Mouse (Mus musculus) gastrocnemius, postnatal 4 days (tissue): Measurements from ENCODE around the gene Mief2. TPM values are rescaled to one million over a fixed set of nuclear protein-coding genes. Genes with fewer than 3 reads are reported as not detected.

Experiments
- DNase-seq, 2 experiments: peaks; one replicate each; pipeline ENCODE4 v3.0.0; 2021 to 2022; ENCODE audit warnings: low spot score in 2 of 2, mixed read lengths in 2 of 2
- total RNA-seq, 2 experiments: library from RNA; stranded (reverse); gene quantifications; 2 replicates each; pipeline ENCODE4 v1.2.3; 2021

The Mief2 gene
- total RNA-seq, 2 experiments from 2014 or later: 70.6 to 76.5 TPM

DNA sequence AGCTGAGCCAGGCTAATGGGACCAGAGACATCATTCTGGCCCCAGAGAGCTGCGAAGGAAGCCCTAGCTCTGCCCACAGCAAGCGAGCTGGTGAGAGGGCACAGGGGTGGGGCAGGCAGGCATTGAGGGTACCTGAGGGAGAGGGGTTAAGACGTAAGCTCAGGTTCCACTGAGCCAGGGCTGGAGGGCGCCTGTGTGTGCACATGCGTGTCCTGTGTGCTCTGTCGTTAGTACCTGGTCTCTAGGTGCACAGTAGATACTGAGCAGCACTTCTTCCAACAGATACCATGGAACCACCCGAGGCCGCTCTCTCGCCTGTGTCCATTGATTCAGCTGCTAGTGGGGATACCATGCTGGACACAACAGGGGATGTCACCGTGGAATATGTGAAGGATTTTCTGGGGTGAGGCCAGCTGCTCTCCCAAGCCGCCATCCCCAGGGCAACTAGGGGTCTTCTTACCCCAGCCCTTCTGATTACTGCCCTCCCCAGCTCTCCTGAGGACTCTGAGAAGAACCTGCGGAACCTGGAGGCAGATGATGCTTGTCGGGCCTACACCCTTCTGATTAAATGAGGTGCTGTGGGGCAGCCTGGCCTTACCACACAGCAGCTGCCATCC, 15.5 kb upstream of the Mief2 start:
- no peak for DNase-seq

DNA sequence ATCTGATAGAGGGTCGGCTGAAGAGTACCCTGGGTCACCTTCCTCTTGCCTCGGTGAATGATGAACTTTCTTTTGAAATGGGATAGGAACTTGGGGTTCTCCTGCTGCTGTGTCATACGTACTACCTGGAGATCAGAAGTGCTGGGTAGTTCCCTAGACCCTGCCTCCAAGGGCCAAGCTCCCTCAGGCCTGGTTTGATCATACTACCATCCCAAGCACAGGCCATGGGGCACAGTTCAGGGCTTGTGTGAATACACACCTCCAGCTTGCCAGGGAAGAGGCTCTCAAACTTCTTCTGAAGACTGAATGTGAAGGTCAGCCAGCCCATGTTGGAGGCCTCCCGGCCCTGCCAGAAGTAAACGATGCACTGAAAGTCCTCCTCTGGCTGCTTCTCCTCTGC, 12.4 kb upstream of the Mief2 start:
- no peak for DNase-seq

DNA sequence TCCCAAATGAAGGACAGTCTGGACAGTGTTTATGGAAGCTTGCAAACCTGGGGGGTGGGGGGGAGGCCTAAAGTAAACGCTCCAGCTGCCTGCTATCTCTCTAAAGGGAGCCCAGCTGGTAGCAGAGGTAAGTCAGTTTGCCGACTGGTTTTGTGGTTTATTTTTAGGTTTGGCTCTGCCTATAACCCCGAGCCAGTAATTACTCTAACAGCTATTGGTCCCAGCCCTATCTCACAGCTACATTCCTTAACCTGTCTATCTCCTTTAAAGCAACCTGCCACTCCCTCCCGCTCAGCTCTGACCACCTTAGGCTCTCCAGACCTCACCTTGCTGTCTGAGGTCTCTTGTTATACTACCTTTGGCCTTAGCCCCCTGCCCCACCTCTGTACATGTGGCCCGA, 8.9 kb upstream of the Mief2 start:
- no peak for DNase-seq

DNA sequence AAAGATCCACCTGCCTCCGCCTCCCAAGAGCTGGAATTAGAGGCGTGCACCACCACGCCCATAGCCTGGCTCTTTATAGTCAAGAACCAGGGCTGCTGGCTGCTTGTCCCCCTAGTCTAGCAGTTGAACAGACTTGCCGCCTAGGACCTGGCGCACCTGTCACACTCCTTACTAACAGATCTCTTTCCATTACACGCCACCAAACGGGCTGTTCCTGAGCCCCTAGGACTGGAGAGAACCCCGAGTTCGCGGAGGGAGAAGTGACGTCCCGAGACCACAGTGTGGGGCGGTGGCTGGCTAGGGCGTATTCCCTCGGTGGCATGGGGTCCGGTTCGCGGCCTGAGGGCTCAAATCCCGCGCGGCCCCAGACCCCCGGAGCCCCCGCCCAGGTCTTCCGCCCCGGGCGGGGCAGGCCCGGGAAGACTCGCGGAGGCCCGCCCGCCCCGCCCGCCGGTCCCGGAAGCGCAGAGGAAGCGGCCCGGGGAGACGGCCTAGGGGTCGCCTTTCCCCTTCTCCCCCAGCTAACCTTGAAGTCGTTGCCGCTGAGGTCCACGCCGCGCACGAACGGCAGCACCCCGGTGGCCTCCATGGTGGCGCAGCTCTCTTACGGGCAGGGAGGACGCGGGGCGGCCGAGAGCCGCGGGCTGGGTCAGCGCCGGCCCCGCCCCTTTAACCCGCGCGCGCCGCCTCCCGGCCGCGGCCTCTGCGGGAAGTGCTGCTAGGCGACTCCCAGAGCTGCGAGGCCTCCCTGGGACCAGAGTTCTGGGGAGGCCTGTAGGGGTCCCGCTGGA, 1.4 kb upstream of the Mief2 start, which contains the start of gene Flii:
Gene Flii (minus strand): TSS at position 663 of the 791 bp plus-strand sequence.
- peak; percentile 80 to 83 for DNase-seq

DNA sequence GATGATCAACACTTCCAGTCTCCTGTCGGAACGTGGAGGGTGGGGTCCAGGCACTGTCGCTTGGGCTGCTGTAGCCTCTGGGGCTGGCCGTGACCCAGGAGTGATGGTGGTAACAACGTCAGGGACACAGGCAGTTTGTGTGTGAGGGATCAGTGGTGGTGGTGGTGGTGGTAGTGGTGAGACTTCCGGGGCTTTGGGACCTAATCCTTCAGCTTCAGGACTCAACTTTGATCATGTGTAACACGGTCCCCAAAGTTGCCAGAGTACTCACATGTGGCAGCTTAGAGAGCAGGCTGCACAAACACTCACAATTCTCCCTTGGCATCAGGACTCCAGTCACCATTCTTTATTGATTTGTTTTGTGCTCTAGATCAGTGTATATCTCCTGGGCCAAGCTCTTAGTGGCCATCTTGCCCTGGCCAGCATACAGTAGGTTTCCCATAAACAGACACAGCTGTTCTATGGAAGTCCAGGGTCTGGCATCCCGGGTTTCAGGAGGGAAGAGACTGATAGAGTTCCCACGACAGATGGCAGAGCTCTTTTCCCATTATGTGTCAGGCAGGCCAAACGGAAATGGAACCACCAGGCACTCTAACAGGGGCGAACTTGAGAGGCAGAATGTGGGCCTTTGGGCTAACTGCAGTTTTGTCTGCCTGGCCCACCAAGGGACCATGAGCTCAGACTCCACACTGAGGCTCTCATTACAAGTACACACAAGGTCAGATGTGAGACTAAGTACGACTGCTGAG, 632 bp upstream of the Mief2 start:
- no peak for DNase-seq

DNA sequence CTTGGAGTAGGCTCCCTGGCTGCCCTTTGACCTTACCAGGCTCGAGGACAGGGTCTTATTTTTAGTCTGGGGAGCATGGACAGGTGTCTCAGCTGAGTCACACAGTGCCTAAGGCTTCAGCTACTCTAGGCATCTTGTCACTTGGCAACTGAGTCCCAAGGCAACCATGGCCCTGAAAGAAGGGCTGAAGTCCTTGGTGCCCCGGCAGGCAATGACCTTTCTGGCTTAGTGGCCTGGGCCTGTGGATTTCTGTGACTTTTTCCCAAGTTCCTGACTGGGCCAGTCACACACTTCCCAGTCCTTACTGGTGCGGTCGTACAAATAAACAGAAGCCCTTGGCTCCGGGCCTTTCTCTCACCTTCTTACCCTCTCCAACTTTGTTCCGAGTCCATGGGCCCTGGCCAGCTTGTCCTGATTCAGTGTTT, 1.0 kb downstream of the Mief2 start:
- DNase-seq: no peak

DNA sequence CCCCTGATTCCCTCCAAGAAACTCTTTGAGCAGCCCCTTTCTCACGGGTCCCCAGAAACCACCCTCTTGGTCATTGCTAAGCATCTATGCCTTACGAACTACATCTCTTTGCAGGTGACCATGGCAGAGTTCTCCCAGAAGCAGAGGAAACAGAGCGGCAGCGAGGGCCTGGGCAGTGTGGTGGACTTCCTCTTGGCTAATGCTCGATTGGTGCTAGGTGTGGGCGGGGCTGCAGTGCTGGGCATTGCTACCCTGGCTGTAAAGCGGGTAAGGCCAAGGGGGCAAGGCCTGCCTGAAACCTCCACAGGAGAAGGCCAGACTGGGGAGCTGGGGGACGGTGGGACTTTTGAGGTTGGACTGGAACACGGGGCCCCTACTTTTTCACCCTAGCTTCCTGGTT, 2.0 kb downstream of the Mief2 start:
- no peak for DNase-seq

DNA sequence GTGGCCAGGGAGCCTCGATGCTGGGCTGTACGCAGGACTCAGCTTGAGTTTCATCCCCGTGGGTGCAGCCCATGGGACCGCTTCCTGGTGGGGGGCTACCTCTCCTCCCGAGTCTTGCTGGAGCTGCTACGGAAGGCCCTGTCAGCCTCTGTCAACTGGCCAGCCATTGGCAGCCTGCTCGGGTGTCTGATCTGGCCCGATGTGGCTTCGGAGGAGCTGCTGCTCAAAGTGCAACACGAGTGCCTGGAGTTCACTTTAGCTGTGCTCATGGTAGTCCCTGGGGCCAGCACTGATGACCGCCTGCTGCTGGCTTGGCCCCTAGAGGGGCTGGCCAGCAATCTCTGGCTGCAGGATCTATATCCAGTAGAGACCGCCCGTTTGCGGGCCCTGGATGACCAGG, 3.1 kb downstream of the Mief2 start:
- DNase-seq: no peak

DNA sequence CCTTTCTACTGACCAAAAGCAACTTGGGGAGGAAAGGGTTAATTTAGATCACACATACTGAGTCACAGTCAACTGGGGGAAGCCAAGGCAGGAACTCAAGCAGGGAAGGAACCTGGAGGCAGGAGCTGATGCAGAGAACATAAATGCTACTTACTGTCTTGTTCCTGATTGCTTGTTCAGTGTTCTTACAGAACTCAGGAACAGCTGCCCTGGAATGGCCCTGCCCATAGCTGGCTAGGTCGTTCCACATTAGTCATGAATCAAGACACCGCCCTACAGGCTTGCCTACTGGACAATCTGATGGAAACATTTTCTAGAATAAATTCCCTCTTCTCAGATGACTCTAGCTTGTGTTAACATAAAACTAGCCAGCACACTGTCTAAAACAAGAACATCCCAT, 6.0 kb downstream of the Mief2 start:
- no peak for DNase-seq

DNA sequence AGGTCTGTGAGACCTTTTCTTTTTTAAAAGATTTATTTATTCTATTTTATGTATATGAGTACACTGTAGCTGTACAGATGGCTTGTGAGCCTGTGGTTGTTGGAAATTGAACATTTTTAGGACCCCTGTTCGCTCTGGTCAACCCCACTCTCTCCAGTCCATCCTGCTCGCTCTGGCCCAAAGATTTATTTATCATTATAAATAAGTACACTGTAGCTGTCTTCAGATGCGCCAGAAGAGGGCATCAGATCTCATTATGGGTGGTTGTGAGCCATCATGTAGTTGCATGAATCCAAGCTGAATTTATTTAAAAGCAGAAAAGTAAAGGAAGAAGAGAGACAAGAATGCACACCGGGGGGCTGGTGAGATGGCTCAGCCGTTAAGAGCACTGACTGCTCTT, 7.0 kb downstream of the Mief2 start:
- DNase-seq: no peak

DNA sequence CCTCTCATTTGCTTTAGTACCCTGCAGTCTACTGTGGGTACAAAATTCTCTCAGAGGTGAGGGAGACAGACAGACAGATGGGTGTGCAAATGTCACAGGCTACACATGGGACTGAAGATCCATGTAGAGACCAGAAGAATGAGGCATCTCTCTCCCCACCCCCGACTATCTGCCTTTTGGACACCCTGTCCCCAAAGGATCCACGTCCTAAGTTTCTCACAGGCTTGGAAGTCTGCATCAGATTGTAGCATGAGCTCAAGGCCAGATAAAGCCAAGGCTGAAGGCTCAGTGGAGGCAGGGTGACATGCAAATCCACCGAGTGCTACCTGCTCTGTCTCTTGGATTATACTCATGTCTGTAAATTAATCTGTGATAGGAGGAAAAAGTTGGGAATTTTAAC, 8.3 kb downstream of the Mief2 start:
- DNase-seq: no peak

DNA sequence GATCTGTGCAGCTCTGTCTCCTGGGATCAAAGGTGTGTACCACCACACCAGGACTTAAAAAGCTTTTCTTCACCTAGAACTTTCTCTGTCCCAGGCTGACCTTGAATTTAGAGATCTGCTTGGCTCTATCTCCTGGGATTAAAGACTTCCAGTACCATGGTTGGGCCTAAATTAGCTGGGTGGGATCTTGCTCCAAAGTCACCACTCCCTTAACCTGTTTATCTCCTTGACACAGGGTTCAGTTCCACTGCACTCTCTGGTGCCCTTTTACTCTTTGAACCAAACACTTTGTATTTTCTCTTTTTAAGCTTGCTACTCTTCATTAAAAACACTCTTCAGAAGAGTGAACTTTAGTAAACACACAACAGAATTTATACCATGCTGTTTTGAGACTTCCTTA, 9.3 kb downstream of the Mief2 start:
- DNase-seq: no peak

DNA sequence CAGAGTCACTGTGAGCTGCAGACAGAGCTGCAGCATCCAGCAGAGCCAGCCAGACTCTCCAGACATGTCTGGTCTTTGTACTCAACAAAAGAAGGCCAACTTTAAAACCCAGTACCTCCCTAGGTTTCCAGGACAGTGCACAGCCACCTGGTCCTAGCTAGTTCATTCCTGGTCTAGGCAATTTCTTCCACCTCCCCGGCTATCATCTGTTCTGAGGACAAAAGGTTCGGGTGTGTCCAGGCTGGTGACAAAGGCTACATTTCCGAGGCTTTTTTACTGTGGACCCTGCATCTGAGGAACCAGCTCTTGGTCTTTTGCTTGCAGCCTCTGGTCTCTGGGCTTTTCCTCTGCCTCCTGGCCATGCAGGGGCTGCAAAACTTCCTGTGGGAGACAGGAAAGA, 12.1 kb downstream of the Mief2 start:
- no peak for DNase-seq

DNA sequence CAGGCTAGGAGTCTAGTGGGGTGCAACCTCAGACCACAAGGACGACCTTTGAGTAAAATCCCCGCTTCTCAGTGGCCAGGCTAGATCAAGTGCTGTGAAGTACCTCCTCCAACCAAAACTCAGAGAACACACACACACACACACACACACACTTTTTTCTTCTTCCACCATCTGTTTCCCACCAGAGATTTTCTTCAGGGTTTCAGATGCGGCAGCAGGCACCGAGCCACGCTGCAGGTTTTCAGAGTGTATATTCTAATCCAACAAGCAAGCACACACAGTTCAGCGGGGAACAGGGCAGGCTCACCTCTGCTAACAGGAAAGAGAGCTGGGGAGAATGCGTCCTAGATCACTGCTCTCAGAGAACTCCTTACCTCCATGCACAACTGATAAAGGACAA, 27.4 kb downstream of the Mief2 start:
- DNase-seq: no peak

DNA sequence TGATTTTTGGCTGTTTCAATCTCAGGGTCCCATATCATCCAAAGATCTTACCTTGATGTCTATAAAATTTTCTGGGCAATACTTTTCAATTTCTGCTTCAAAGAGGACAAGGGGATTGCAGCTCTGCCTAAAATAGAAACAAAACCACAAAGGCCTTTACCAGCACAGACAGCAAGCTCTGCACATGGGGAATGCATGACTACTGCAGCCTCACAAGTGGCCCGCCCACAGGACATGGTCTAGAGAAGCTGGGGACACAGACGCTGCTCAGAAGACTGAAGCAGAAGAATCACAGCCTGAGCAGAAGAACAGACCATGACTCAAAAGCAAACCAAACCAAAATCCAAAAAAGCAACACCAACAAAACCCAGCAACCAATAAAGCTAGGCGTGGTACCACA, 33.5 kb downstream of the Mief2 start:
- DNase-seq: no peak

DNA sequence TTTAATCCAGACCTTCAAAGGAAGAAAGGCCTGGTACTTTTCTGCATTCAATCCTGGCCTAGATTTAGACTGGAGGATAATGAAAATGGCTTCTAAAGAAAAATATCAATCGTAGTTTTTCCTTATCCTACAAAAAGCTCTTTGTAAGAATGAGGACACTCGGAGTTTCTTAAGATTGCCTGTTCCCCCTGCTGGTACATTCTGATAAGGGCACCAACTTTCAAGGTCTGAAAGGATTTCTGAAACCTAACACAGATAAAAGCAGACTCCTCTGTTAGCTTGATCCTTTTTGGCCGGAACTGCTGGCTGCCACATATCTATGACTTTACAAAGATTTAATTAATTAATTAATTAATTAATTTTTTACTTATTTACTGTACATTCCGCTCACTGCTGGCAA, 38.8 kb downstream of the Mief2 start:
- no peak for DNase-seq

DNA sequence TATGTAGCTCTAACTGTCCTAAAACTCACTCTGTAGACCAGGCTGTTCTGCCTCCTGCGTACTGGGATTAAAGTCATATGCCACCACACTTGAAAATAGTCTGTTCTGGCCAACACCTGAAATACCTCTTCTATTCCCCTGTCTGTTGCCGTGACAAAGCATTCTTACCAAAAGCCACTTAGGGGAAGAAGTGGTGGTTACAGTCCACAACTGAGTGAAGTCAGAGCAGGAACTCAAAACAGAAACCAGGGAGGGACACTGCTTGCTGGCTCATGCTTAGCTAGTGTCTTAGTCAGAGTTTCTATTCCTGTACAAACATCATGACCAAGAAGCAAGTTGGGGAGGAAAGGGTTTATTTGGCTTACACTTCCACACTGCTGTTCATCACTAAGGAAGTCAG, 41.1 kb downstream of the Mief2 start:
- DNase-seq: no peak

DNA sequence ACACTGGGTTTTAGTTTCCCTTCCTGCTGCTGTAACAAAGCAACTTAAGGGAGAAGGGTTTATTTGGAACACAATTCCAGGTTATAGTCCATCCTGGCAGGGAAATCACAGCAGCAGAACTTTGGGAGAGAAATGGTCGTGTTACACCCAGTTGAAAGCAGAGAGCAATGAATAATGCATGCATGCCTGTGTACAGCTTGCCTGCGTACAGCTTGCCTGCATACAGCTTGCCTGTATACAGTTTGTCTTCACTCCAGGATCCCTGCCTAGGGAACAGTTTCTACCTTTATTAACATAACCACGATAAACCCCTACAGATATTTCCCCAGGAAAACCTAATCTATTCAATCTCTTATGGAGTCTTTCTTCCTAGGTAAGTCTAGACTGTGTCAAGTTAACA, 42.6 kb downstream of the Mief2 start:
- no peak for DNase-seq

DNA sequence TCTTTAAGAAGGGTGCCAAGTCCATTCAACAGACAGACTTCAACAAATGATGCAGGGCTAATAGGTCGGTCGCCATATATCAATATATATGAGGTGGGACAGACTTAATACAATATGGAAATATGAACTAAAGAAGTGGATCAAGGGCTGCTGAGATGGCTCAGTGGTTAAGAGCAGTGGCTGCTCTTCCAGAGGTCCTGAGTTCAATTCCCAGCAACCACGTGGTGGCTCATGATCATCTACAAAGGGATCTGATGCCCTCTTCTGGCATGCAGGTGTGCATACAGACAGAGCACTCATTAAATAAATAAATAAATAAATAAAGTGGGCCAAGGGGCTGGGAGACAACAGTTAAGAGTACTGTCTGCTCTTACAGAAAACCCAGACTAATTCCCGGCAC, 44.0 kb downstream of the Mief2 start:
- DNase-seq: no peak

DNA sequence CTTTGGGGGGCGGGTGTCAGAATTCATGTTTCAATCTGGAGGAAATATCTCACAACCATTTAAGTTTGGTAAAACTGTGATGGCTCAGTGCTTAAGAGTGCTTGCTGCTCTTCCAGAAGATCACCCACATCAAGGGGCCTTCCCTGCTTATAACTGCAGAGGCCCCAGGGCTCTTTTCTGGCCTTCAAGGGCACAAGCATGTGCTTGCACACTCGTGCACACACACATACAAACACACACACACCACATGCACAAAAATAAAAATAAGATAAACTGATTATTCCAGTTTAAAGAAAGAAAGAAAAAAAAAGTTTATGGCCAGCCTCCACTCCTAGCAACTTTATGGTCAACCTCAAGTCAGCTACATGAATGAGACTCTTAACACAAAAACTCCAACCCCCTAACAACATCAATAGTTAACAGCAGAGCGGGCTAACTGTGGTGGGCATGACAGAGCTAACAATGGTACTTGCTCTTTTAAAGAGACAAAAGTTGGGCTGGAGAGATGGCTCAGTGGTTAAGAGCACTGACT, 46.0 kb downstream of the Mief2 start:
- DNase-seq: no peak

DNA sequence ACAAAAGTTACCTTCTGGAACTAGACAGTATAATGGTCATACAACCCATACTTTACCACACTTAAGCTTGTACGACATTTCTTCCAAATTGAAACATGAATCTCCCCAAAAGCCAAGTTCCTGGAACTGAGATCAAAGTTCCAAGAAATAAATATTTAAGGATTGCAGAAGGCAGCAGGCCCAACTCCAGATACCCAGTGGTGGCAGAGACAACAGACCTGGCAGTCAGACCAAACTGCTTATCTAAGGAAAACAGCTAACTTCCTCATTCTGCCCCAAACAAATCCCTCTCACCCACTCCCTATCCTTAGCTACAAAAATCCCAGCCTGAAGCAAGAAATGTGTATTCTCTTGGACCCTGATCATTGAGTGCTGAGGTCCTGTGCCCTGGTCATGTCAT, 46.6 kb downstream of the Mief2 start:
- no peak for DNase-seq

DNA sequence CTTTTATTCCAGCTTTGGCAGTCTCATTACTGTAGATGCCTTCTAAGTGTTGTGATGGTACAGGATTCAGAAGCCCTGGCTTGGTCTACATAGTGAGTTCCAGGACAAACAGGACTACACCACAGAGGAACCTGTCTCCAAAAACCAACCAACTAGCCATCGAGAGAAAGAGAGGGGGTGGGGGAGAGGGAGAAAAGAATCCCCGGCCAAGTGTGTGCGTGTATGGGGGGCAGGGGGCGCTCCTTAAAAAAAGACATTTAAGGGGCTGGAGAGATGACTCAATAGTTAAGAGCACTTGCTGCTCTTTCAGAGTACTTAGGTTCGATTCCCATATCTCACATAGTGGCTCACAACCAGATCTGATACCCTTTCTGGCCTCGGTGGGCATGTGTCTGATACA, 47.4 kb downstream of the Mief2 start:
- DNase-seq: no peak
